Mouse (Mus musculus): ENCODE data around the gene Dysf.

DNA sequence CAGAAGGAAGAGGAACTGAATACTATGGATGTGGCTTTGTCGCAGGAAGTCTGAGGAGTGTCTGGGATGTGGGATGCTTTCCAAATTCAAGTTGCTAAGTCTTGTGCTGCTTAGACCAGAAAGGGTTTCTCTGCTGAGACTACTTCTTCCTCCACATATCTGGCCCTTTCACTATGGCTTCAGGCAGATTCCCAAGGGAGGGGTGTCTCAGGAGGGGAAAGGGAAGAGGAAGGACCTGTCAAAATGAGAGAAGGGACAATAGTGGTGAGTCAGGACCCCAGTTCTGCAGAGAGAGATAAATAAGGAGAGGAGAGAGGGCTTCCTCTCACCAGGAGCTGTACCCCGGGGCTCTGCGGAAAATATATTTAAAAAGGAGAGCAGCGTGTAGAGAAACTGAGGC lies 11.6 kb downstream of the Dysf start:
- TF ChIP-seq CTCF (IDR thresholded peaks at IDR 0.05; ENCODE audit: low read depth) = no peak
- no peak for TF ChIP-seq EP300 (optimal IDR thresholded peaks at IDR 0.05)

All from stomach, postnatal 0 days (tissue).